Mouse (Mus musculus): ENCODE results near the gene Vwf. TPM values are rescaled to one million over a fixed set of nuclear protein-coding genes. Genes with fewer than 3 reads are reported as not detected.

The Vwf gene
- polyA plus RNA-seq, 1 experiment from 2014 or later, result 12.0 TPM

DNA sequence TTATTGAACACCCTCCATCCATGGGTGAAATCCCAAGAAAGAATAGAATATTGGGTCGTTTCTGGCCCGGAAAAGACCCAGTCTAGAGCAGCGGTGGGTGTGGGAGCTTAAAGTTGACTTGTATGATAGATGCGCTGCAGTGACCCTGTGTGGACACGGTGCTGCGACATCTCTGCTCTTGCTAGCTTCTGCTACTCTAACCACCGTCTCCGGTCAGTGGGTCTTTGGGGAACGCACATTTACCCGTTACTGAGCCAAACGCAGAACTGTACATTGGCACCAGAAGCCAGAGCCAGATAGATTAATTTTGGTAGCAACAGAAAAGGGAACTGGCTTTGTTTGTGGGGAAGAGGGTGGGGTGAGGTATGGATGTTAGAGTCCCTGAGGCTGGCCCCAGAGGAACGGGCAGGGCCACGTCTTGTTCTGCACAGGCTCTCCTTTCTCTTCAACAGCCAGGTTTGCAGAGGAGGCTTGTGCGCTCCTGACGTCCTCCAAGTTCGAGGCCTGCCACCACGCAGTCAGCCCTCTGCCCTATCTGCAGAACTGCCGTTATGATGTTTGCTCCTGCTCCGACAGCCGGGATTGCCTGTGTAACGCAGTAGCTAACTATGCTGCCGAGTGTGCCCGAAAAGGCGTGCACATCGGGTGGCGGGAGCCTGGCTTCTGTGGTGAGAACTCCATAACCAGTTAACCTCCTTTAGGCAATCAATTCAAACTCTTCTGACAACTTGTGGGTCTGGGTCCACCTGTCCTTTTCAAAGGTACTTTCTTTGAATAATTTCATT lies 57.3 kb downstream of the Vwf start:
- Histone ChIP-seq H3K4me3 (replicated peaks) (no peak overlapping the region), H3K27ac (no peak overlapping the region), H3K36me3 (no peaks in the 10 kb centered on the region), H3K4me2 (replicated peaks) (peak overlapping the region; percentile 45; the same call in 1 of the 2 replicates), H3K9me3 (no peaks in the 10 kb centered on the region), H3K27me3 (replicated peaks) (peaks cover 4% of the 10 kb centered on the region; the same call in 1 of the 2 replicates), H3K9ac (no peak overlapping the region), H3K4me1 (replicated peaks) (peaks cover 10% of the 10 kb centered on the region)
- WGBS, result 74% methylated on average over 26 of the region's 26 CpGs
- no peak for ATAC-seq

DNA sequence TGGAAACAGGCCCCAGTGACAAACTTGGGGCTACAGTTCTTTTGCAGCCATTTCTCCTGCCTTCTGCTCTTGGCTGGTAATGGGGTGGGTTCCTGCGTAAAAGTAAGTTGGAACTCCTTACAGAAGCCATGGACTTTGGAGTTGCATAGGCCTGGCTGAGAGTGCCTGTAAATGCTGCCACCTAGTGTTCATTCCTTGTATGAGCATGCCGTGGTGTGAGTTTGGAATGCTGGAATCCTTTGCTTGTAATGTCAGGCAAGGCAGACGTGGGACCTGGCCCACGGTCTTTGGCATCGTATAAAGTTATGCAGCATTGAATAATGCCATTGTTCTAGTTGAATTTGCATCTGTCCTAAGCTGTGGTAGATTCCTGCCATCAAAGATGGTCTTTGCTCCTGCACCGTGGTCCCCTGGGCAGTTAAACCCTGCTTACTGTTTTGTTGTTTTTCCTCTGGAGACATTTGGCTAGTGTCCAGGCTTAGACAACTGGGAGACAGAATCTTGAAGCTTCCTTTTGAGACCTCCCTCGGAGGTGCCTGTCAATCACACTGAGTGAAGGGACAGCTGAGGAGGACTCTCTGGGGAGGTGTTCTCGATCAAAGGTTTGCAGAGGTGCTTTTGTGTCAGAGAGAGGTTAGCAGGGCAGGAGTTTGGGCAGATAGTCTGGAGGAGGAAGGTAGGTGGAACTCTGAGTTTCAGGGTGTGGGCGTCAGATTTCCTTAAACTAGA lies 58.1 kb downstream of the Vwf start:
- H3K27me3 ChIP-seq (replicated peaks), result peaks cover 4% of the 10 kb centered on the region; the same call in 1 of the 2 replicates
- 29% methylated on average over 9 of the region's 9 CpGs for WGBS
- no peak overlapping the region for H3K4me3 ChIP-seq (replicated peaks)
- no peak overlapping the region for H3K27ac ChIP-seq
- H3K36me3 ChIP-seq, result no peaks in the 10 kb centered on the region
- peaks cover 10% of the 10 kb centered on the region for H3K4me1 ChIP-seq (replicated peaks)
- H3K9me3 ChIP-seq, result no peaks in the 10 kb centered on the region
- ATAC-seq, result peak; percentile 73
- no peak overlapping the region for H3K9ac ChIP-seq
- H3K4me2 ChIP-seq (replicated peaks), result no peak overlapping the region

DNA sequence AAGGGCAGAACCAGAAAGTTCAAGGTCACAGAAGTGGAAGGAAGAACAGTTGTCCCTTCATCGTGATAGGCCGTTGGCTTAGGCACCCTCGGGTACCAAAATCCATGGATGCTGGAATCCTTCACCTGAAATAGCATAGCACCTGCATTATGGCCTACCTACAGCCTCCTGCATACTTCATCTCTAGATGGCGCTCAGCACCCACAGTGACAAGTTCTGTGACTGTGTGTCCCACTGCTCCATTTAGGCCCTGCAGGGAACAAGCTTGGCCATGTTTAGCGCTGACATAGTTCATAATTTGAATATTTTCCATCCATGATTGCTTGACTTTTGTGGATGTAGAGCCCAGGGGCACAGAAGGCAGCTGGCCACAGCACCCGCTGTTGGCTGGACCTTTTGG lies 62.5 kb downstream of the Vwf start:
- Histone ChIP-seq H3K4me2 (replicated peaks) (no peak overlapping the region), H3K36me3 (no peaks in the 10 kb centered on the region), H3K4me1 (replicated peaks) (peaks cover 4% of the 10 kb centered on the region), H3K4me3 (replicated peaks) (no peak overlapping the region), H3K27ac (no peak overlapping the region), H3K9me3 (no peaks in the 10 kb centered on the region), H3K9ac (no peak overlapping the region), H3K27me3 (replicated peaks) (peaks cover 4% of the 10 kb centered on the region; the same call in 1 of the 2 replicates)
- no peak for ATAC-seq
- WGBS, result 73% methylated on average over 6 of the region's 6 CpGs

DNA sequence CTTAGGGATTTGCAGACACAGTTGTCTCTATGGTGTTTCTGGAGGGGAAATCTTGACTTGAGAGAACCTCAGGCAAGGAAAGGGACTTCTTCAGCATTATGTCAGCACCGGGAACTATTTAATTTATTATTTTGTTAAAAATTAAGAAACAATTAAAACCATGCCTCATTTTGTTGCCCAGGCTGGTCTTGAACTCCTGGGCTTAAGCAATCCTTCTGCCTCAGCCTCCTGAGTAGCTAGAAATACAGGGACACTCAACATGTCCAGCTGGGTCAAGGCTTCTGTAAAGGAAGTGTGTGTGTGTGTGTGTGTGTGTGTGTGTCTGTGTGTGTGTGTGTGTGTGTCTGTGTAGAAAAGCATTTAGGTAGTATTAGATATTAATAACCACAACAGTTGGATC lies 71.3 kb downstream of the Vwf start:
- ATAC-seq, result no peak
- Histone ChIP-seq H3K9ac (no peak overlapping the region), H3K27me3 (replicated peaks) (no peaks in the 10 kb centered on the region; the same call in 1 of the 2 replicates), H3K4me2 (replicated peaks) (no peak overlapping the region), H3K27ac (no peak overlapping the region), H3K4me1 (replicated peaks) (no peaks in the 10 kb centered on the region), H3K9me3 (no peaks in the 10 kb centered on the region), H3K4me3 (replicated peaks) (no peak overlapping the region), H3K36me3 (no peaks in the 10 kb centered on the region)
- WGBS, result 91% methylated on average over 1 of the region's 1 CpGs

DNA sequence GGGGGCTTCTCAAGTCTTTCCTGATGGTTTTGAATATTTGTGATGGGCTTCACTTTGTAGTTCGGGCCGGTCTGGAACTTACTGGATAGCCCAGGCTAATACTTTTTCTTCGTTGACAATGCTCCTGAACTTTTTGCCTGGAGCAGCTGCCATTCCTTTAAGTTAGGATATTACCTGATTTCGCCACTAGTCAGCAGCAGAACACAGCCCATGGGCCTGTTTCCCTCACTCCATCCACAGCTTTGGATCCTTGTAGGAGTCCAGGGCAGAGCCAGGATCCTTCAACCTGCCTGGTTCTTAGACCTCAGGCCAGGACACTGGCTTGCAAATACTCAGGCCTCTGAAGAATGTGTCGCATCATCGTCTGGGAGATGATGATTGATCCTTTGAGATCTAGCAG lies 74.2 kb downstream of the Vwf start:
- Histone ChIP-seq H3K4me1 (replicated peaks) (no peaks in the 10 kb centered on the region), H3K9me3 (no peaks in the 10 kb centered on the region), H3K36me3 (no peaks in the 10 kb centered on the region), H3K9ac (no peak overlapping the region), H3K4me3 (replicated peaks) (no peak overlapping the region), H3K4me2 (replicated peaks) (no peak overlapping the region), H3K27ac (no peak overlapping the region), H3K27me3 (replicated peaks) (no peaks in the 10 kb centered on the region)
- no peak; the same call in 1 of the 2 replicates for ATAC-seq
- 42% methylated on average over 6 of the region's 6 CpGs for WGBS

DNA sequence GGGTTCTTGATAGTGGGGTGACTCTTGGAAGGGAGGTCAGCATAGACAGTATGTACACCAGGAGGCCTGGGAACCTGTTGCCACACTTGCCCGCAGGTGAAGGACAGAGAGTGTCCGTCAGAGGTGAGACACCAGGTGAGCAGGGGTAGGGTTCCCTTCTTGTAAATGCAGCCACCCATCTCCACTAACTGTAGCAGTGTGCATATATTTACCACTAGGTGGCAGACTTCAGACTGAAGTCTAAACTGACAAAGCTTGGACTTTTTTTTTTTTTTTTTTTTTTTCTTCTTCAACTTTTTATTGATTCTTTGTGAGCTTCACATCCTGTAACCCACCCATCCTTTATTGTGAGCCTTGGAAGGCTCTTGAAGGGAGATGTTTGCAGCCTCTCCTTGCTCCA lies 75.9 kb downstream of the Vwf start:
- Histone ChIP-seq H3K27me3 (replicated peaks) (no peaks in the 10 kb centered on the region), H3K4me1 (replicated peaks) (no peaks in the 10 kb centered on the region), H3K4me2 (replicated peaks) (no peak overlapping the region), H3K9me3 (no peaks in the 10 kb centered on the region), H3K27ac (no peak overlapping the region), H3K9ac (no peak overlapping the region), H3K4me3 (replicated peaks) (no peak overlapping the region), H3K36me3 (no peaks in the 10 kb centered on the region)
- no peak for ATAC-seq
- 58% methylated on average over 2 of the region's 2 CpGs for WGBS

DNA sequence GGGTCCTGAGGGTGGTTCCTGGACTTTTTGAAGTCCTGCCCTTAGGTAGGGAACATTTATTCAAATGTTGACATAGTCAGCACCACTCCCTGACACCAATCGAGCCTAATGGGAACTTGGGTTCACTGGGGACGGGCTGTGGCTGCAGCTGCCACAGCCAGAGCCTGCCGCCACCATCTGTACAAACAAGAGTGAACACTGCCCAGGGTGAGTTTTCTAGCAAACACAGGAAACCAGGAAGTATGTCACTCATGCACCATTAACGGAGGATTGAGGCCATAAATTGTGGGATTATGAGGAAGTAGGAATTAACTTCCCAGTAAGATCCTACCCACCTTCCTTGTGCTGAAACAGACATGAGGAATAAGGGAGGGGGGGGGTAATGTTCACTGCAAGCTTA lies 93.9 kb downstream of the Vwf start:
- Histone ChIP-seq H3K9ac (no peak overlapping the region), H3K4me3 (replicated peaks) (no peak overlapping the region), H3K27ac (no peak overlapping the region), H3K36me3 (no peaks in the 10 kb centered on the region), H3K9me3 (no peaks in the 10 kb centered on the region), H3K4me2 (replicated peaks) (no peak overlapping the region), H3K4me1 (replicated peaks) (no peaks in the 10 kb centered on the region), H3K27me3 (replicated peaks) (no peaks in the 10 kb centered on the region)
- peak; percentile 76 for ATAC-seq
- 46% methylated on average over 4 of the region's 4 CpGs for WGBS

DNA sequence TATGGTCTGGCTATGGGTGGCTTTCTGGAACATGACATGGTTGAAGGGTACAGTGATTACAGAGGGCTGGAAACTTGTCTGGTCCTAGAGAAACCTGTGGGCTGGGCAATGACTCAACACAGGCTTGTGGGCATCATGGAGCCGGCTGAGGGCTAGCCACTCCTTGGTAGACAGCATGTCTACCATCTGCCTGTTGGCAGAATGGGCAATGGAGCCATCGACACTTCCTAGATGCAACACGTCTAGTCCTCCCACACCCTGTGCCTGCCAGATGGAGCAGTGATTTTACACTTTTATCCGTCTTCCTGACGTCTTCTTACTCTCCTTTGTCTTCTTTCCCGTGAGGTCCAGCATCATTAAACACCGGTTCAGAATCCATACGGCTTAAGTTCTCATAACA lies 94.6 kb downstream of the Vwf start:
- ATAC-seq, result no peak
- Histone ChIP-seq H3K4me2 (replicated peaks) (no peak overlapping the region), H3K27ac (no peak overlapping the region), H3K36me3 (no peaks in the 10 kb centered on the region), H3K9ac (no peak overlapping the region), H3K9me3 (no peaks in the 10 kb centered on the region), H3K4me3 (replicated peaks) (no peak overlapping the region), H3K4me1 (replicated peaks) (no peaks in the 10 kb centered on the region), H3K27me3 (replicated peaks) (no peaks in the 10 kb centered on the region)
- 78% methylated on average over 8 of the region's 8 CpGs for WGBS

DNA sequence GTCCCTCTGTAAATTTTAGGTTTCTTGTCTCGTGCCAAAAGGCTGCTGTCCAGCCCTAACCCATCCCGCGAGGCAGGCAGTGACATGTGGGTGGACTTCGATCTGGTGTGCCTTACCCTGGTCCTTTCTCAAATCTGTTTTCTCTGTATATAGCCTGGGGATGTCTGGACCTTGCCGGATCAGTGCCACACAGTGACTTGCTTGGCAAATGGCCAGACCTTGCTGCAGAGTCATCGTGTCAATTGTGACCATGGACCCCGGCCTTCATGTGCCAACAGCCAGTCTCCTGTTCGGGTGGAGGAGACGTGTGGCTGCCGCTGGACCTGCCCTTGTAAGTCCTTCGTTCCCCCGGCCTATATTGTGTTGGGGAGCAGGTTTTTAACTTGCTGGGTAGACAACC lies 102.4 kb downstream of the Vwf start:
- no peaks in the 10 kb centered on the region for H3K4me1 ChIP-seq (replicated peaks)
- no peak for ATAC-seq

DNA sequence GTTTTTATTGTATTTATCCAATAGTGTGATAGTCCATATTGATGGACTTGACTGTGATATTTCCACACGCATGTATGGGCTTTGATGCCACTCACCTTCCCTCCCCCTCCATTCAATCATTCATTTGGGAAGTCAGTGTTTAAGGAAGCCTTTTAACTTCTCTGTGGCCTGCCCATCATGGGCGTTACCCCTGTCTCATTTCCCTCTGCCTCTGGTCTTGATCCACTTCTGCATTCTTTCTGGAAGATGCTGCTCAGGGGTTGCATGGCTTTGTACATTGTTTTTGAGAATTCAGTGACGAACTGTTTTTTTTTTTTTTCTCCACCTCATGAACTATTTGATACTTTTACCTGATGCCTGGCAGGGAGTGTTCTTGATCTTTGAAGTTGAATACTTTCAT lies 104.8 kb downstream of the Vwf start:
- no peak overlapping the region for H3K4me2 ChIP-seq (replicated peaks)
- ATAC-seq, result no peak
- no peak overlapping the region for H3K27ac ChIP-seq
- WGBS, result 65% methylated on average over 3 of the region's 3 CpGs
- H3K4me1 ChIP-seq (replicated peaks), result no peaks in the 10 kb centered on the region
- H3K9me3 ChIP-seq, result no peaks in the 10 kb centered on the region
- H3K27me3 ChIP-seq (replicated peaks), result no peaks in the 10 kb centered on the region
- no peak overlapping the region for H3K4me3 ChIP-seq (replicated peaks)
- H3K36me3 ChIP-seq, result no peaks in the 10 kb centered on the region
- H3K9ac ChIP-seq, result no peak overlapping the region

More for the DNA sequence above, 102.4 kb downstream of the Vwf start:
- no peaks in the 10 kb centered on the region for H3K9me3 ChIP-seq
- H3K36me3 ChIP-seq, result no peaks in the 10 kb centered on the region
- 72% methylated on average over 12 of the region's 12 CpGs for WGBS
- no peak overlapping the region for H3K4me3 ChIP-seq (replicated peaks)
- no peaks in the 10 kb centered on the region for H3K27me3 ChIP-seq (replicated peaks)
- H3K27ac ChIP-seq, result no peak overlapping the region
- H3K4me2 ChIP-seq (replicated peaks), result no peak overlapping the region
- no peak overlapping the region for H3K9ac ChIP-seq

DNA sequence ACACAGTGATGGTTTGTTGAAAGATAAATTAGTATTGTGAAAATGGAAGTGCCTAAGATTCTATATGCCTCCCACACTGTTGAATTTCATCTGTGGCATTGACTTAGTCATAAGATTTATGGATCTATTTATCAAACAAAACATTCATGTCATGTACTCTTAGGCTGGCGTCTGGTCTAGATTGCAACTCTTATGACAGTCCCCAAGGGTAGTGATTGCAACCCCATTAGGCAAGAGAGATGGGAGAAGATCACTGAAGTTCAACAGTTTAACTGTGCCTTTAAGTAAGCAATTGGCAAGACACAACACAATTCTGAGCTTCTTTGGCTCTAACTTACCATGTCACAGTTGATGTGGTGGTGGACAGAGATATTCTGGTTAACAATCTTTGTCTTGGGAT lies 106.8 kb downstream of the Vwf start:
- H3K27ac ChIP-seq, result no peak overlapping the region

DNA sequence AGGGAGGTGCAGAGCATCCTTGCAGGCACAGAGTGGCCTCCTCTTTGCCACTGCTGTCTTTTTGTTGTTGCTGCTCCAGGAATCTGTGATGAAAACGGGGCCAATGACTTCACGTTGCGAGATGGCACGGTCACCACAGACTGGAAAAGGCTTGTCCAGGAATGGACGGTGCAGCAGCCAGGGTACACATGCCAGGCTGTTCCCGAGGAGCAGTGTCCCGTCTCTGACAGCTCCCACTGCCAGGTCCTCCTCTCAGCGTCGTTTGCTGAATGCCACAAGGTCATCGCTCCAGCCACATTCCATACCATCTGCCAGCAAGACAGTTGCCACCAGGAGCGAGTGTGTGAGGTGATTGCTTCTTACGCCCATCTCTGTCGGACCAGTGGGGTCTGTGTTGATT lies 110.3 kb downstream of the Vwf start:
- Histone ChIP-seq H3K27ac (no peak overlapping the region), H3K27me3 (replicated peaks) (no peaks in the 10 kb centered on the region), H3K4me1 (replicated peaks) (no peaks in the 10 kb centered on the region), H3K9me3 (no peaks in the 10 kb centered on the region), H3K36me3 (no peaks in the 10 kb centered on the region), H3K9ac (no peak overlapping the region), H3K4me3 (replicated peaks) (no peak overlapping the region), H3K4me2 (replicated peaks) (no peak overlapping the region)
- no peak for ATAC-seq
- 84% methylated on average over 13 of the region's 13 CpGs for WGBS

More for the DNA sequence above, 106.8 kb downstream of the Vwf start:
- H3K9ac ChIP-seq, result no peak overlapping the region
- no peaks in the 10 kb centered on the region for H3K36me3 ChIP-seq
- ATAC-seq, result no peak
- H3K27me3 ChIP-seq (replicated peaks), result no peaks in the 10 kb centered on the region
- H3K4me1 ChIP-seq (replicated peaks), result no peaks in the 10 kb centered on the region
- H3K4me2 ChIP-seq (replicated peaks), result no peak overlapping the region
- WGBS, result 54% methylated on average over 1 of the region's 1 CpGs
- H3K4me3 ChIP-seq (replicated peaks), result no peak overlapping the region
- no peaks in the 10 kb centered on the region for H3K9me3 ChIP-seq

DNA sequence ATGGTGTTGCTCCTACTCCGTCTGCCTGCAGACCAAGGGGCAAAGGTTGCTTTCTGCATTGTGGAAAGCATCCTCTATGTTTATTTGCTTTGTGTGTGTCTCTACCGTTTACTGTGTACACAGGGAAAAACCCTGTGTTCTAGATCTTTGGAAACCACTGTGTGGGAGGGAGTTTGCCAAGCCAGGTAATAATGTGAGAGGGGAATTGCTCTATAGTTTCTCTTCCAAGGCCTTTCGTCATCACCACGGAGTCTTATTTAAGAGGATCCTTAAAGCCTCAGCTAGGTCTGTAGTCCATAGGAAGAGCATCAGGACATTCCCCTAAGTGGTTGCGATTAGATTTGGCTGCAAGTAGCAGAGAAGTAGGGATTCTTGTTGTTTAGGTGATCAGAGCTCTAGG lies 111.4 kb downstream of the Vwf start:
- 73% methylated on average over 5 of the region's 5 CpGs for WGBS
- H3K27ac ChIP-seq, result no peak overlapping the region
- no peaks in the 10 kb centered on the region for H3K27me3 ChIP-seq (replicated peaks)
- no peaks in the 10 kb centered on the region for H3K36me3 ChIP-seq
- ATAC-seq, result no peak
- no peaks in the 10 kb centered on the region for H3K9me3 ChIP-seq
- H3K4me1 ChIP-seq (replicated peaks), result no peaks in the 10 kb centered on the region
- H3K9ac ChIP-seq, result no peak overlapping the region
- H3K4me2 ChIP-seq (replicated peaks), result no peak overlapping the region
- H3K4me3 ChIP-seq (replicated peaks), result no peak overlapping the region
